Mouse (Mus musculus): Measurements from ENCODE around the gene Rufy2.

The Rufy2 gene

DNA sequence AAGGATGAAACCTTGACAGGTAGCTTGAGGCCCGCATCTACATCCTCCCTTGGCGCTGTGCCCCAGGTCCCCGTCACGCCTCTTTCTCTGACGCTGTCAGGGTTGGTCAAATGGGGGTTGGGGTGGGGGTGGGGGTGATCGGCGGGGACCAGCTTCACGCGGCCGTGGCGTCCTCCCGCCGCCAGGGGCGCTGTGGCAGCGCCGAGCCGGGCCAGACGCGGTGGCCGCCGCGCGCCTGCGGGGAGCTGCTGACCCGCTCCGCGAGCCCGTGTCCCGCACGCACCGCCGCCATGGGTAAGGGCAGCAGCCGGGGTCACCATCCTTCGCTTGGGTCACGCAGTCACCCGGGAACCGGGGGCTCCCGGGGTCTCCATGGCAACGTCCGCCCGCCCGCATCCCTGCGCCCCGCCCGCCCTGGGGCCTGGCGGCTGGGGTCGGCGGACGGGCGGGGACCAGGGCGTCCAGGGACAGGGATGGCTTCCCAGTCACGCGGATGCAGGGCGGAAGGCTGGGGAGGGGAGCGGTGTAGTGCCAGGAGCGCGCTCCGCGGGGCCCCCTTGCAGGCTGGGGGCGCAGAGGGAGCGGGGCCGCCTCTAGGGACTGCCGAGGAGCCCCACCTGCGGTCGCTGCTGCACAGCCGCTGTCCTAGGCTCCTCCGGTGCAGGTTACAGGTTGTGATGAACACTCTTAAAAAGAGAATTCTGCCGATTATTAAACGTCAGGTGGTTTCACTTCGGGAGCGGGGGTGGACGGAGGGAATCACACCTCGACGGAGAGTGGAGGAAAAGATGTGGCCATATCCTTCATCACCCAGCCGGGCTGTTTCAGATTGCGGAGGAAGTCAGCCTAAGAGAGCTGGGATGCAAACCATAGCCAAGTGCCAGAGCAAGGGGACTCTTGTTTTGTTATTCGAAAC lies at the start of gene Rufy2:
Gene Rufy2, plus strand, starts transcription at position 185 of the 916 bp plus-strand sequence.
- peak; percentile 74 for DNase-seq (ENCODE audit: extremely low read depth, insufficient read length, low spot score)

DNA sequence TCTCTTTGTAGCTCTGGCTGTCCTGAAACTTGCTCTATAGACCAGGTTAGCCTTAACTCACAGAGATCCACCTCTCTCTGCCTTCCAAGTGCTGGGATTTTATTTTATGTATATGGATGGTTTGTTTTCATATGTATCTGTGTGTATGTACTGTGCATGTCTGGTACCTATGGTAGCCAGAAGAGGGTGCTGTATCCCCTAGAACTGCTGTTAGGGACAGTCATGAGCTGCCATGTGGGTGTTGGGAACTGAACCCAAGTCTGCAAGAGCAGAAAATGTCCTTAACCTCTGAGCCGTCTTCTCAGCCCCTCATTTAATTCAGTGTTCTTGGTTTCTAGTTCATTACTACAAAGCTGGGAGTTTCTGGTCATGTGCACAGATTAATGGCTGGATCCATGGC lies 47.6 kb upstream of the Rufy2 start:
- DNase-seq (ENCODE audit: extremely low read depth, insufficient read length, low spot score), result no peak

DNA sequence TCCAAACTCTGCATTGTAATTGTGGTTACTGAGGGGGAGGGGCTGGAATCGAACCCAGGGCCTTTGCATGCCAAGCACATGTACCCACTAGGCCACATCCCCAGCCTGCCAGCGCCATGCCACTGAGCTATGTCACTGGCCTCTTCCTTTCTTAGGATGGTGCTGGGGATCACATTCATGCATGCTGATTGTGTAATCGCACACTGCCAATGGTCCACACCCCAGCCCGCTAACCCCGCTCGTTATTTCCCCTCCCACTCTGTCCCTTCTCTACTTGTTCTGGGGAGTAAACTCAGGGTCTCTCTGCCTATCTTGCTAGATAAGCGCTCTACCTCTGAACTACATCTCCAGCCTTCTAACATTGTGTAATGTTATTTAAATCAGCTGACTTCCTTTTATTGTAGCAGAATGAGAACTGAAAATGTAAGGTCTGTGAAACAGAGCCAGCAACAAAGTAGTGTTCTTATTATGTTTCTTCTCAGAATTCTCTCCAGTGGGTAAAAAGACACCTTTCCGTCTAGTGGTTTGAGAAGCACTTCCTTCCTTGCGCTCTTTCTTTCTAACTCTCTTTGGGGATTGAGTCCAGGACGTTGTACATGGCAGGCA lies 34.9 kb upstream of the Rufy2 start:
- no peak for DNase-seq (ENCODE audit: extremely low read depth, insufficient read length, low spot score)

DNA sequence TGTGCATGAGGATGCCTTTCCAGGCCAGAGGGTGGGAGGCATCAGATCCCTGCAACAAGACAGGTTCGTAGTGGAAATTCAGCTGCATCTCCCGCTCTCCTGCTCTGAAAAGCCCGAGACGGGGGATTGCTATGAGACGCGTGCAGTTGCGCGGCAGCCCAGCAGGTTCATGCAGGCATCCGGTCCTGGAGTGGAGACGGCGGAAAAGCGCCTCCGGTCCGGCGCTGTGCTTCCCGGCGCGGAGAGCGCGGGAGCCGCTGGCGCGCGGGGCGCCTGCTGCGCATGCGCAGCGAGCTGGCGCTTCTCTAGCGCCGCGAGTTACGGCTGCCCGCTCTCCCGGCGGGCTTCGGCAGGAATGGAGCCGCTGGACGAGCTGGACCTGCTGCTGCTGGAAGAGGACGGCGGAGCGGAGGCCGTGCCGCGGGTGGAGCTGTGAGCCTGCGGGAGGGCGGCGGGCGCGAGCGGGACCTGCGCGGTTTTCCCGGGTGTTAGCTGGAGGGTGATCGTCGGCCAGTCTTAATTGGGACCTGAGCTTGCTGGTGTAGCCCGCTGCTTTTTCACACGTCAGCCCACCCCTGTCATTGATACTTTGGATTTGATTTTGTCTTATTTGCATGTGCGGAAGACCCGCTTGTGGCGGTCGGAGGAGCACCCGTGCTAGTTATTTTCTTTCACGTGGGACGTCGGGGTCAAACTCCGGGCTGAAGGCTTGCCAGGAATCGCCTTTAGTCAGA lies 33.1 kb upstream of the Rufy2 start, which contains the start of gene Dna2:
Gene Dna2, plus strand, starts transcription at position 289 of the 734 bp plus-strand sequence.
- peak; percentile 93 for DNase-seq (ENCODE audit: extremely low read depth, insufficient read length, low spot score)

DNA sequence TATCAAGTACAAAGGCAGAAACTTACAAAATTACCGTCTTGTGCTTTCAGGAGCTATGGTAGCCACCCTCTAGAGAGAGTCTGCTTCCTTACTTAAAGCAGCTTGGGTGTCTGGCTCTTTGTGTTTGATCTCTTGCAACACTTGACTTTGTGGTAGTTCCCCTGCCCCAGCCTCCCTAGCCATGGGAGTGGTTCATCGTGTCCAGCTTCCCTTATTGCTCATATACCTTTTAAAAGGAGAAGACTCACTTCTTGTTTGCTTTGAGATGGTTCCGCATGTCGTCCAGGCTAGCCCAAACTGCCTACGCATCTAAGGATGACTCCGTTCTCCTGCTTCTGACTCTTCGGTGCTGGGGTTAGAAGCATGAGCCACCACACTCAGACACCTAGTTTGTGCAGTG lies 31.5 kb upstream of the Rufy2 start:
- DNase-seq (ENCODE audit: extremely low read depth, insufficient read length, low spot score), result no peak

DNA sequence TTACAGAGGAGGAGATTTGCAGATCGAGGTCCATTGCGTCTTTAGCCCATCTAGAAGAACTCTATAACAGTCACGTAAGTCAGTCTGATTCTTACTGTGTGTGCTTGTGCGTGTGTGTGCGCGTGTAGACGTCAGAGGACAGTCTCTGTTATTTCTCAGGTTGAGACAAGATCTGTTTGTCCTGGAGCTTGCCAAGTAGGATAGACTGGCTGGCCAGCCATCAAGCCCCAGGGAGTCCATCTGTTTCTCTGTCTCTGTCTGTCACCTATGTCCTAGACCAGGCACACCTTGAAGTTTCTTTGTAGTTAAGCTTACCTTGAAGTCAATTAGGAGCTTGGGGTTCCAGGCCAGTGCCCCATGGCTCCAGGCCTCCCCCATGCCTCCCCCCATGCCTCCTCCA lies 16.1 kb upstream of the Rufy2 start:
- no peak for DNase-seq (ENCODE audit: extremely low read depth, insufficient read length, low spot score)

DNA sequence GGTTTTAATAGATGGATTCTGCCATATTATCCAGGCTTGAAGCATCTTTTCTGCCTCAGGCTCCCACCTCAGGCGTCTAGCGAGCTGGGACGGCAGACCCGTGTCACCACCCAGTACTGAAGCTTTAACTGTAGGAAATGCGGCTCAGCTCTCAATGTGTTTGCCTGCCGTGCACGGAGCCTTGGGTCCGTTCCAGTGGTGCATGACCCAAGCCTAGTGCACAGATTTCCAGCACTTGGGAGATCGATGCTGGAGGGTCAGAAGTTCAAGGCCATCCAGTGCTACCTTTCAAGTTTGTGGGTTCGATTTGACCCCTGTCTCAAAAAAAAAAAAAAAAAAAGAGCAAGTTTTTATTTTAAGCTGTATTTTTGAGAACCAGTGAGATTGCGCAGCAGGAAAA lies 14.2 kb upstream of the Rufy2 start:
- DNase-seq (ENCODE audit: extremely low read depth, insufficient read length, low spot score), result no peak

DNA sequence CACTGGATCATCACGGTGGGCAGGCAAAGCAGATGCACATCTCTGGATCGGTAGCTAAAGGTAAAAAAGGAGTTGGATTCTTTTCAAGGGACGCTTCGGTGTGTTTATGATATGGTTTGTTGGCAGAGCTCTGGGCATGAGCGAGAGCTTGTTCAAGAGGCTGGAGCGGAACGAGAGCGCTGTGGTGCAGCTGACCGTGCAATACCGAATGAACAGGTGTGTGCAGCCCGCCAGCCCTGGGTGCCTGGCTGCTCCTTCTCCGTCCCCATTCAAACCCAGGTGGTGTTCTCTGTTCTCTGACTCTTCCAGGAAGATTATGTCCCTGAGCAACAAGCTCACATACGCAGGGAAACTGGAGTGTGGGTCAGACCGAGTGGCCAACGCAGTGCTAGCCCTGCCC lies 13.7 kb upstream of the Rufy2 start:
- no peak for DNase-seq (ENCODE audit: extremely low read depth, insufficient read length, low spot score)

DNA sequence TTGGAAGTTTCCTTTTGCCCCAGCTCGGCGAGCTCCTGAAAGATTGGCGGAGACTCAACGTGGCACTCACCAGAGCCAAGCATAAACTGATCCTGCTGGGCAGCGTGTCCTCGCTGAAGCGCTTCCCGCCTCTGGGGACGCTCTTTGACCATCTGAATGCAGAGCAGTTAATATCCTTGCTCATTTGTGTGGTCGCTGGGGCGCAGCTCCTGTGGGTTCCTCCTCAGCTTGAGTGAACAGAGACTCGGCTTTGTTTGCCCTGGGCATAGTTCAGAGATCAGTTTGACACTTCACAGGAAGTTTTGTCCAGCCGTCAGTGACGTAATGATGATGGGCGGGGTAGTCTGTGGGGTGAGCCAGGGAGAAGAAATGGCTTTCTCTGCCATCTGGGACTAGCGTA lies 8.2 kb upstream of the Rufy2 start:
- no peak for DNase-seq (ENCODE audit: extremely low read depth, insufficient read length, low spot score)

DNA sequence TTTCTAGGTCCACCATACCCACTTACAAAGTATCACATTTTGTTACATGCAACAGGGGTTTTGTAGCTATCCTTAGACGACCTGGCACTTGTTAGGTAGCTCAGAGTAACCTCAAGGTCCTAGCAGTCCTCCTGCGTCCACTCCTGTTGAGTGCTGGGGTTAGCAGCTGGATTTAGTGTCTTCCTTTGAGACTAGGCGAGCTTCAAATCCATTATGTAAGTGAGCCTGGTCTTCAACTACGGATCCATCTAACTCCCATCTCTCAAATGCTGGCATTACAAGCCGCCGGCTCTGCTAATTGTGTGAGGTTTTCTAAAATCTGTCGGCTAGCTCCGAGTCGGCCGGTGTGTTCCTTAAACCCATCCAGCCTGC lies 370 bp upstream of the Rufy2 start:
- DNase-seq (ENCODE audit: extremely low read depth, insufficient read length, low spot score), result no peak

DNA sequence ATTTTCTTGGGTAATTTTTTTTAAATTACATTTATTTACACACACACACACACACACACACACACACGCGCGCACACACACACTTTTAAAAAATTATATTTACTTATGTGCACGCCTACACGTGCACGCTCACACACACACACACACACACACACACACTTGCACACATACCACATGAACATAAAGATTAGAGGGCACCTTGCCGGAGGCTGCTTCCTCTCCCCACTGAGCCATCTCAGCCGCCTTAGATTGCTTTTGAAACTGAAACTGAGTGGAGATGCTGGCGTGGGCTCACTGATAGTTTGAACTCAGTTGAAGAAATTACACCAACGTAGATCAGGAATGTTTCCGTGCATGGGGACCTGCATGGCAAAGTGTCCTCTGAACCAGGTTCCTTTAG lies 4.0 kb downstream of the Rufy2 start:
- no peak for DNase-seq (ENCODE audit: extremely low read depth, insufficient read length, low spot score)

DNA sequence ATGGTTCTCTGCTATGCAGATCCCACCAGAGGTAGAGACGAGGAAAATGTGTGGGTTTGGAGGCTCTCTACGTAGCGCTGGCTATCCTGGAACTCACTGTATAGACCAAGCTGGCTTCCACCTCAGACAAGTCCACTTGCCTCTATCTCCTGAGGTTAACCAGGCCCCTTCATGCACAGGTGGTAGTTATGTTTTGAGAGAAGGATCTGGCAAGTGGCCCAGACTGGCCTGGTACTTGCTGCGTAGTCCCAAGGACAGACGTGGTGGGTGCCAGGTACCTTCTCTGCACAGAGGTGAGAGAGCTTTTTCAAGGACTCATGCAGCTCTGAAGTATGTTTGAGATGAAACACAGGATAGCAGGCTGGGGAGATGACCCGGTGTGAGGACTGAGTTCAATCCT lies 4.5 kb downstream of the Rufy2 start:
- DNase-seq (ENCODE audit: extremely low read depth, insufficient read length, low spot score), result no peak

DNA sequence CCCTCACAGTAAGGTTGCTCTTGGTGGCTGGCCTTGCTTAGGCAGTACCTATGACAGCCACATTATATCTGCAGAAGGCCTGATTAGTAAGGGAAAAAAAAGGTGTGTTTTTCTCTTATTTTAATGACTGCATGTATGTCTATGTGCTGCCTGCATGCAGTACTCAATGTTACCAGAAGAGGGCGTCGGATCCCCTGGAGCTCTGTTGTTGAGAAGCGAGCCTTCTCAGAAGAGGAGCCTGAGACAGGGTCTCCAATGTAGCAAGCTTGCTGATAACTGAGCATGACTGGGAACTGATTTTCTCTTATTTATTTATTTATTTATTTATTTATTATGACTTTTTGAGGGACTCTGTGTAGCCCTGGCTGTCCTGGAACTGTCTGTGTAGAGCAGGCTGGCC lies 7.3 kb downstream of the Rufy2 start:
- no peak for DNase-seq (ENCODE audit: extremely low read depth, insufficient read length, low spot score)

DNA sequence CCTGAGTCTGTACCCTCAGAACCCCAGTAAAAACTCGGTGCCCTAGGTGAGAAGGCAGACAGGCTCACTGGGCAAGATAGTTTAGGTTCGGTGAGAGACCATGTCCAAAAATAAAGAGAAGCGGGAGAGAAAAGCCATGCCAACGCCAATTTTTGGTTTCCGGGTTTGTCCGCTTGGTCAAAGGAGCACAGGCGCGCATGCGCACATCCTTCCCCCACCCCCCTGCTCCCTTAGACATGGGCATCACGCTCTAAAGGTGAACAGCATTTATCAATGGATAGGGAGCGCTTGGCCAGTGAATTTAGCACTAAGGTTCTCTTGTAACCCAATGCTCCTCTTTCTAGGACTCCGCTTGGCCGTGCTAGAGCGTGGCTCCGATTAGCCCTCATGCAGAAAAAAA lies 10.6 kb downstream of the Rufy2 start:
- no peak for DNase-seq (ENCODE audit: extremely low read depth, insufficient read length, low spot score)

DNA sequence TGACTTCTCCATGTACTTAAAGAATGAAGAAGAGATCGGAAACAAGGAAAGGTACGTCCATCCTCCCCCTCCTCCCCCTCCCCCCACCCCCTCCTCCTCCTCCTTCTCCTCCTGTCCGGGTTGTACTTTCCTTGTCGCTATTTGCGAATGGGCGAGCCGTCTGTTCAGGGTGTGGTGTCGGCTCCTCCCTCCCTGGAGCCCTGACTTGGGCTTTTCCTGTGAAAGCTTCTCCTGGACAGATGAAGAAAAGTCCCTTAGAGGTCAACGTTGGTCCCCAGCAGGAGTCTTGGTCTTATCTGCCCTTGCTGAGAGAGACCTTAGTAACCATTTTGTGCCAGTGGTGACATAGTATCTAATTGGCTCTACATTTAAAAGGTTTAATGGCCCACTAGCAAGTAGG lies 14.0 kb downstream of the Rufy2 start:
- DNase-seq (ENCODE audit: extremely low read depth, insufficient read length, low spot score), result no peak

DNA sequence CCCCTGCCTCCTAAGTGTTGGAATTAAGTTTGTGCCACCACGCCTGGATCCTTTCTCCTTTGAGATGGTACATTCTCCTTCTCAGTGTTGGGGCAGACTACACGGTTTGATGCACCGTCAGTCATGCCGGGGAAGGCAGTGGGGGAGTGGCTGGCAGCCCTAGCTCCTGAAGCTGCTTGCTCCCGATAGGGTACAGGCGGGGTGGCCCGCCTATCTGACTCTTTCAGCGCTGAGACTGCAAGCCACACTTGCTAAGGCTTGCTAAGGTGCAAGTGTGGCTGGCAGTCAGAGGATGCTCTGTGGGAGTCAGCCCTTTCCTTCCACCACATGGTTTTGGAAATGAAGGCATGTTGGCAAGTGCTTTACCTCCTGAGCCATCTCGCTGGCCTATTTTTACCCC lies 20.6 kb downstream of the Rufy2 start:
- DNase-seq (ENCODE audit: extremely low read depth, insufficient read length, low spot score), result no peak

DNA sequence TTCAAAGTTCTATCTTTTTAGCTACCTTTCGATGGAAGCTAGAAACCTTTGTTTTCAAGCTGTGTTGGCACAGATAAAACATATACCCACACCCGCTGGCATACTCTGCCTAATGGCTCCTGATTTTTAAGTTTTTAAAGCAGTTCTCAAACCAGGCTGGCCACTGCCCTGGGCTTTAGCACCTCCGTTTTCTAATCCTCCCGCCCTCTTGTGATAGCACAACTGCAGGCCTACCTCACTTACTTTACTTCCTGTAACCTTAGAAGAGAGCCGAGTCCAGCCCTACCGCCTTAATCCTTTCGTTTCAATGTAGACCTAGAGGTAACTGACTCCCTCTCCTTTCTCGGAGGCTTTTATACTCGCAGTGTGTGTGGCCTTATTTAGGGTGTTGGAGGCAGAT lies 23.2 kb downstream of the Rufy2 start:
- DNase-seq (ENCODE audit: extremely low read depth, insufficient read length, low spot score), result no peak

DNA sequence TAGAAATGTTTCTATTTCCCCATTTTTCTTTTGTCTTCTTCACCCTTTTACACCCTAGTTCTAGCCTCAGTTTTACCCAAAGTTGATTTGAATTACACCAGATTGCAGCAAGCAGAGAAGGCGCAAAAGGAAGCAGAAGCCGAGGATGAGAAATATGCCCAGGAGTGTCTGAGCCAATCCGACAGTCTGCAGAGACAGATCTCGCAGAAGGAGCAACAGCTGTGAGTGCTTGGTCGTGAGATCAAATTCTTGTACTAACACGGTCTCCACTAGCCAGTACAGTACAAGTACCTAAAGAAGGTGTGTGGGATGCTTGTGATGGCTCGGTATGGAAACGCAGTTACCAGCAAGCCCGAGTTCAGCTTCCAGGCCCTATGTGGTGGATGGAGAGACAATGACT lies 24.5 kb downstream of the Rufy2 start:
- DNase-seq (ENCODE audit: extremely low read depth, insufficient read length, low spot score), result no peak

DNA sequence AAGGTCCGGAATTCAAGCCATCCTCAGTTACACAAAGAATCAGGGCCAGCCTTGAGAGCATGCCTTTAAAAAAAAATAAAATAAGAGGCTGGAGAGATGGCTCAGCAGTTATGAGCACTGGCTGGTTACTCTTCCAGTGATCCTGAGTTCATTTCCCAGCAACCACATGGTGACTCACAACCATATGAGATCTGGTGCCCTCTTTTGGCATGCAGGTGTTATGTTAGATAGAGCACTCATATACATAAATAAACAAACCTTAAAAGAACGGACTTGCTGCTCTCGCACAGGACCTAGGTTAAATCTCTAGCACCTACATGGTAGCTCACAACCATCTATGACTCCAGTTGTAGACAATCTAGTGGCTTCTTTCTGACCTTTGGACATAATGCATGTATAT lies 28.2 kb downstream of the Rufy2 start:
- DNase-seq (ENCODE audit: extremely low read depth, insufficient read length, low spot score), result peak; percentile 28

DNA sequence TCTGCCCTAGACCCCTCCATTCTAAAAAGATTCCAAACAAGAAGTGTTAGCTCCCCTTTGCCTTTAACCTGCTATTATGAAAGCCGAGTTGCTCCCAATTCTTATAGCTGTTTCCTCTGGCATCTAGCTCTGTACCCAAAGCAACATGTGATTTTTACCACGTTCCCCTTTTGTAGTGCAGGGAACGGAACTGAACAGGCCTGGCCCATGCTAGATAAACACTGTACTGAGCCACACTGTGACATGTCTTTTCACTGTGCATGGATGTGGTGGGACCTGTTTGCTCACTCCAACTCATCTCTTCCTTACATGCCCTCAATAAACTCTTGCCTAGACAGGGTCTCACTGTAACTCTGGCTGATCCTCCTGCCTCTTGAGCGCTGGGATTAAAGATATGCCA lies 30.2 kb downstream of the Rufy2 start:
- DNase-seq (ENCODE audit: extremely low read depth, insufficient read length, low spot score), result no peak

DNA sequence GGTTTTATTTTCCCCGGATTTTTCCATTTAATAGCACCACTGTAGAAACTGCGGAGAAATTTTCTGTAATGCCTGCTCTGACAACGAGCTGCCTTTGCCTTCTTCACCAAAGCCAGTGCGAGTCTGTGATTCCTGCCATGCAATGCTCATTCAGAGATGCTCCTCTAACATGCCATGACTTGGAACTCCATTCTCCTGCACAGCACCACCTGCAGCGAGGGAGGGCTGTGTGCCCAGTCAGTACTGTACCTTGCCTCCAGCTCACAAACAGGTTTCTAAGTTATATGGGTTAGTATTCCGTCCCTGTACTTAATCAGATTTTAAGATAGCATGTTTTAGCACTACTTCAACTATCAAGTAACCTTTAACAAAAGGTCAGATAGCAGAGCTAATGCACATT lies 31.5 kb downstream of the Rufy2 start:
- DNase-seq (ENCODE audit: extremely low read depth, insufficient read length, low spot score), result no peak

DNA sequence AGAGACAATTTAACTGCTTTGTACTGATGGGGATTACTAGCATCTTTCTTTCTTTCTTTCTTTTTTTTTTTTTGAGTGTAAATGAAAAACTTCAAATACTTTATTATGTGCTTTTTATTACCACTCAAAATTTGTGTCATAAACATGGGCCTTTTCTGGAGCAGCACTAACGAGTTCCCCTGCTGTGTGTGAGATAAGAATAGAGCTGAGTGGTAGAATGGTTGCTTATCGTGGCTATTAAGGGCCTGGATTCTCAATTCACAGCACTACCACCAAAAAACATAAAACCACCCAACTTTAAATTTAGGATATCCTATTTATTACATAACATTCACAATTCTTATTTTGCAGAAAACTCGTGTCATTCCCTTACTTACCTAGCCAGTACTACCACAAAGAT lies 33.5 kb downstream of the Rufy2 start:
- no peak for DNase-seq (ENCODE audit: extremely low read depth, insufficient read length, low spot score)
